Mouse (Mus musculus): ENCODE measurements around the gene Olfr298. TPM values are rescaled to one million over a fixed set of nuclear protein-coding genes. Genes with fewer than 3 reads are reported as not detected.

Olfr298 gene
- not detected in 2 replicates for polyA plus RNA-seq (2016; fragmentation: Nextera tagmentation; extraction: Ambion mirVana)

DNA sequence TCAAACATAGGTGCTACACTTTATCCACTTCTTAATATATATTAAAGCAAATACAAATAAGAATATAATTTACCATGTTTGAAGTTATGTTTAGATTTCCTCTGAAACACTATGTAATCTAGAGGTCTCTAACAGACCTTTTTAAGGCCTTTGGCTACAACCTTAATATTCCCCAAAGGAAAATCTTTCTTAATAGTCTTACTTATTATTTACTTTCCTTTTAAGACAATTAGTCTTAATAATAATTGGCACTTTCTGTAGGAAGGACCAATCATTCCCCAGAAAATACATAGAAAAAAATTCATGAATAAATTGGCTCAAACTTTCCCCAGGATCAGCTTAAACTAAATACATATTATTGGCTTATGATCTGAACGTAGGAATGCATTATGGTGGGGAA is at the start of gene Olfr298:
Gene Olfr298 (minus strand): TSS at position 101 of the 400 bp plus-strand sequence.
- WGBS, result 80% methylated on average over 1 of the region's 1 CpGs
- no peak within 1 kb of the TSS for H3K27ac ChIP-seq
- no peaks in the 10 kb centered on the region for H3K9me3 ChIP-seq
- H3K4me2 ChIP-seq, result no peak within 1 kb of the TSS
- no peak within 1 kb of the TSS for H3K4me3 ChIP-seq (replicated peaks)
- H3K36me3 ChIP-seq (replicated peaks), result no peaks in the 10 kb centered on the region
- ATAC-seq (ENCODE audit: low FRiP score), result no peak
- H3K27me3 ChIP-seq, result no peaks in the 10 kb centered on the region
- H3K9ac ChIP-seq, result no peak within 1 kb of the TSS
- no peaks in the 10 kb centered on the region for H3K4me1 ChIP-seq

- ATAC-seq (ENCODE audit: low FRiP score), result no peak
- H3K4me1 ChIP-seq, result no peaks in the 10 kb centered on the region
- no peaks in the 10 kb centered on the region for H3K27me3 ChIP-seq
Measured at GRCm38 (mm10) chr7:86519668-86520067, 27.4 kb upstream of the Olfr298 start, which contains the start of gene Olfr297. TSS of gene Olfr297 (plus strand) at chr7:86519968.

DNA sequence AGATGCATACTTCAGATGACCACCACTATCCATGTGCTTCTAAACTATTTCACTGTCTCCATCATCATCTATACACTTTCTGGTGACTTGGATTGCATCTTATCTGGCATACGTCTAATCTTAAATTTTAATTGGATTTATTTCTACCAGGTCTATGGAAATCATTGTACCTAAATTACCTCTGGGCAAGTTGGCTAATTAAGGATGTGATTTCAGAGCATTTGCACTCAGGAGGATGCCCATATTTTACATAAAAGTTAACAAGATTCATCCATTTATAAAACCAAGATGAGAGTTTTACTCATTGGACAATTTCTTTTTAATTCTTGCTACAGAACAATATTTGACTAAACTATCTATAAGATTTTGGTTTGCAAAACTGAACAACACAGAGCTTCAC is 32.7 kb downstream of the Olfr298 start, which contains the start of gene Olfr299:
Gene Olfr299 (plus strand): TSS at position 301 of the 400 bp plus-strand sequence.
- Histone ChIP-seq H3K36me3 (replicated peaks) (no peaks in the 10 kb centered on the region), H3K4me3 (replicated peaks) (no peak within 1 kb of the TSS), H3K4me2 (no peak within 1 kb of the TSS), H3K27ac (no peak within 1 kb of the TSS), H3K9me3 (no peaks in the 10 kb centered on the region), H3K27me3 (no peaks in the 10 kb centered on the region), H3K4me1 (no peaks in the 10 kb centered on the region), H3K9ac (no peak within 1 kb of the TSS)
- WGBS, result 81% methylated on average over 1 of the region's 1 CpGs
- ATAC-seq (ENCODE audit: low FRiP score), result no peak

More at GRCm38 (mm10) chr7:86519668-86520067, 27.4 kb upstream of the Olfr298 start, which contains the start of gene Olfr297:
- Histone ChIP-seq H3K9ac (no peak within 1 kb of the TSS), H3K9me3 (no peaks in the 10 kb centered on the region), H3K27ac (no peak within 1 kb of the TSS), H3K36me3 (replicated peaks) (no peaks in the 10 kb centered on the region), H3K4me3 (replicated peaks) (no peak within 1 kb of the TSS), H3K4me2 (no peak within 1 kb of the TSS)

Other genes with a start within 250 kb of the Olfr298 start
- gene Vmn2r76, start 246.2 kb downstream of the Olfr298 start, polyA plus RNA-seq (2016; fragmentation: Nextera tagmentation; extraction: Ambion mirVana), result not detected in 2 replicates
- gene Olfr310, start 215.3 kb downstream of the Olfr298 start, polyA plus RNA-seq (2016; fragmentation: Nextera tagmentation; extraction: Ambion mirVana), result not detected in 2 replicates
- not detected in 2 replicates for gene Olfr309, start 178.8 kb downstream of the Olfr298 start, polyA plus RNA-seq (2016; fragmentation: Nextera tagmentation; extraction: Ambion mirVana)
- gene Olfr308, start 166.9 kb downstream of the Olfr298 start, polyA plus RNA-seq (2016; fragmentation: Nextera tagmentation; extraction: Ambion mirVana), result not detected in 2 replicates
- gene Olfr307, start 154.9 kb downstream of the Olfr298 start, polyA plus RNA-seq (2016; fragmentation: Nextera tagmentation; extraction: Ambion mirVana), result not detected in 2 replicates
- gene Olfr305, start 125.6 kb downstream of the Olfr298 start, polyA plus RNA-seq (2016; fragmentation: Nextera tagmentation; extraction: Ambion mirVana), result not detected in 2 replicates
- not detected in 2 replicates for gene Olfr304, start 105.8 kb downstream of the Olfr298 start, polyA plus RNA-seq (2016; fragmentation: Nextera tagmentation; extraction: Ambion mirVana)
- not detected in 2 replicates for gene Olfr303, start 94.7 kb downstream of the Olfr298 start, polyA plus RNA-seq (2016; fragmentation: Nextera tagmentation; extraction: Ambion mirVana)
- gene Olfr301, start 88.6 kb downstream of the Olfr298 start, polyA plus RNA-seq (2016; fragmentation: Nextera tagmentation; extraction: Ambion mirVana), result not detected in 2 replicates
- gene Olfr299, start 32.6 kb downstream of the Olfr298 start, polyA plus RNA-seq (2016; fragmentation: Nextera tagmentation; extraction: Ambion mirVana), result not detected in 2 replicates
- not detected in 2 replicates for gene Olfr297, start 27.5 kb upstream of the Olfr298 start, polyA plus RNA-seq (2016; fragmentation: Nextera tagmentation; extraction: Ambion mirVana)
- not detected in 2 replicates for gene Olfr295, start 91.4 kb upstream of the Olfr298 start, polyA plus RNA-seq (2016; fragmentation: Nextera tagmentation; extraction: Ambion mirVana)
- gene Olfr294, start 124.2 kb upstream of the Olfr298 start, polyA plus RNA-seq (2016; fragmentation: Nextera tagmentation; extraction: Ambion mirVana), result not detected in 2 replicates
- gene Olfr293, start 156.6 kb upstream of the Olfr298 start, polyA plus RNA-seq (2016; fragmentation: Nextera tagmentation; extraction: Ambion mirVana), result not detected in 2 replicates
- not detected in 2 replicates for gene Olfr292, start 195.8 kb upstream of the Olfr298 start, polyA plus RNA-seq (2016; fragmentation: Nextera tagmentation; extraction: Ambion mirVana)

Measured in forebrain, embryonic 12.5 days (tissue).